Mouse (Mus musculus) hematopoietic multipotent progenitor cell, adult 10-12 weeks (in vitro differentiated cells): ENCODE data around the gene Gm7714. TPM values are rescaled to one million over a fixed set of nuclear protein-coding genes. Genes with fewer than 3 reads are reported as not detected.

Source experiments
- polyA plus RNA-seq: library from polyadenylated mRNA; stranded (reverse); fragments of >175 nt; gene quantifications from 2 replicates; pipeline ENCODE4 v1.2.3, GENCODE M21; 2012; ENCODE audit warnings: low replicate concordance

The Gm7714 gene
- polyA plus RNA-seq = not detected in 2 replicates

GRCm38 (mm10) chr5:88268619-88269018 lies at the start of gene Gm7714:
TSS of gene Gm7714 (plus strand) at chr5:88268919.

DNA sequence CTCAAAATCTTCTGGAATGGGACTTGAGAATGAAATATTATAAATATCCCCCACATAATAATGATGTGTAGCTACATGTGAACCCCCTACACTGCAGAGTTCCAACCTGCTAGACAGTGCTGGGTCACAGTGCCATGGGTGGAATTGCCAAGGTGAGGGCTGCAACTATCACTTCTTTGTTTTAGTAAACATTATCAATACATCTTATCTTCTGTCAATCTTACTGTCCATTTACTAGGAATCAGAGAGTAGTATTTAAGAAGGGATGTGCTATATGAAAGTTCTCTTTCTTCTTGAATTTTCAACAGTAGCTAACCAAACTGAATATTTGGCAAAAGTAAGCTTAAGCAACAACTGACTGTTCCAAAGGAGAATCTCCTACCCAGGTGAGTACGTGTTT lies 48.3 kb downstream of the Gm7714 start, which contains the start of gene Prol1:
Gene Prol1, plus strand, starts transcription at position 301 of the 400 bp plus-strand sequence.

Other genes starting within 250 kb of the Gm7714 start
- gene Smr2, start 182.4 kb upstream of the Gm7714 start, polyA plus RNA-seq = not detected in 2 replicates
- gene Gm11116, start 157.4 kb upstream of the Gm7714 start, polyA plus RNA-seq = not detected in 2 replicates
- gene Gm11115, start 114.8 kb upstream of the Gm7714 start, polyA plus RNA-seq = not detected in 2 replicates
- gene Prol1, start 48.4 kb downstream of the Gm7714 start, polyA plus RNA-seq = not detected in 2 replicates
- gene Amtn, start 107.2 kb downstream of the Gm7714 start, polyA plus RNA-seq = not detected in 2 replicates
- gene Ambn, start 187.1 kb downstream of the Gm7714 start, polyA plus RNA-seq = not detected in 2 replicates
- gene Enam, start 219.1 kb downstream of the Gm7714 start, polyA plus RNA-seq = not detected in 2 replicates